Mouse (Mus musculus) testis, adult 2 months (tissue): ENCODE results near the gene Adamts9.

Experiments
- CTCF ChIP-seq: fragments of 200-500 bp; IDR thresholded peaks from 2 replicates; pipeline ENCODE4 v1.5.1; 2012; ENCODE audit warnings: low read depth, mild to moderate bottlenecking, inconsistent platforms, low read length, moderate library complexity; ENCODE audit not compliant: control insufficient read depth, insufficient read depth, insufficient replicate concordance
- POLR2A ChIP-seq: fragments of 200-500 bp; IDR thresholded peaks from 2 replicates; pipeline ENCODE4 v1.6.1; 2012; ENCODE audit warnings: low read depth, mild to moderate bottlenecking, inconsistent platforms, low read length, moderate library complexity; ENCODE audit not compliant: control insufficient read depth

GRCm38 (mm10) chr6:92850250-92850649 is 93.0 kb downstream of the Adamts9 start:
- TF ChIP-seq CTCF, result no peak
- no peak for TF ChIP-seq POLR2A
